Mouse (Mus musculus): ENCODE results near the gene Plxnc1. TPM values are rescaled to one million over a fixed set of nuclear protein-coding genes. Genes with fewer than 3 reads are reported as not detected.
A peak's percentile ranks its signal among the peaks of the same experiment; 100 is the strongest.

Plxnc1 gene
- polyA plus RNA-seq, 1 experiment from 2014 or later, result 3.9 TPM

DNA sequence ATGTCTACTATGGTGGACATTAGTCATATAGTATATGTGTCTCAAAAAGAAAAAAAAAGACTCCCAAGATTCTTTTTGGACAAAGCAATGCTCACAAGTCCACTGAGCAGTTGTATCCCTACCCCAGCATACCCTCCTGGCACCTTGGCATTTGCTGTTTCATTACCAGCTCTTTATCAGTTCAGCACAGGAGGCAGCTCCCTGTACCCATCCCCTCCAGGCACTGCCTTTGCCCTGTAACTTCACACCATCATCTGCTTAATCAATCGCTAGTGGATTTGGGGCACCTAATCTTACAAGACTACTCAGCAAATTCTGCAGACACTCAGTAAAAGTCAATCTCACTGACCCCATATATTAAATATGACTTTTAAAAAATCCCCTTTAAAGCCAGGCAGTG, 32.1 kb downstream of the Plxnc1 start:
- Histone ChIP-seq H3K36me3 (ENCODE audit: control insufficient read depth, insufficient read depth, low read length) (no peaks in the 10 kb centered on the region), H3K4me3 (ENCODE audit: low read length) (no peak overlapping the region), H3K9ac (ENCODE audit: low read depth, low read length) (no peak overlapping the region), H3K9me3 (ENCODE audit: control insufficient read depth, low read length) (no peaks in the 10 kb centered on the region), H3K27me3 (ENCODE audit: control insufficient read depth, insufficient read depth, low read length) (no peaks in the 10 kb centered on the region), H3K27ac (ENCODE audit: low read depth, low read length) (no peak overlapping the region), H3K4me1 (ENCODE audit: control insufficient read depth, insufficient read depth, low read length) (no peaks in the 10 kb centered on the region), H3K4me2 (replicated peaks; ENCODE audit: low read depth, low read length) (no peak overlapping the region)
- no peak for ATAC-seq (ENCODE audit: low FRiP score, low TSS enrichment)
- 93% methylated on average over 1 of the region's 1 CpGs for WGBS

DNA sequence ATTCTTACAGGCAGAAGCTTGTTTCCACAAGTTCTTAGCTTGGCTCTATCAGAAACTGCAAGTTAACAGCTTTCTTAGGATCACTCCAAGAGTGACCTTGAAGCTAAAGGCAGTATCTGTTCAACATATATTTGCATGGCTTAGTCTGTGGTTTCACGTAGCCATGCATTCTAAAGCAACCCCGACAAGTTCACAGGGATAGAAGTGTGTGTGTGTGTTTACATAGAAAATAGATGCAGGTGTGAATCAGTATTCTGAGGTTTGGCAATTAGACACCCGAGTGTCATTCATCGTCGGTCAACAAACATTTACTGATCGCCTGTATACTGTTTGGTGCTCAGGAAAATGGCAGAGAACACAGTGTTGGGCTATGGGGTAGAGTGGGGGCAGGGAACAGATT, 33.5 kb downstream of the Plxnc1 start:
- Histone ChIP-seq H3K9me3 (ENCODE audit: control insufficient read depth, low read length) (no peaks in the 10 kb centered on the region), H3K4me1 (ENCODE audit: control insufficient read depth, insufficient read depth, low read length) (no peaks in the 10 kb centered on the region), H3K4me3 (ENCODE audit: low read length) (no peak overlapping the region), H3K27ac (ENCODE audit: low read depth, low read length) (no peak overlapping the region), H3K9ac (ENCODE audit: low read depth, low read length) (no peak overlapping the region), H3K27me3 (ENCODE audit: control insufficient read depth, insufficient read depth, low read length) (no peaks in the 10 kb centered on the region), H3K36me3 (ENCODE audit: control insufficient read depth, insufficient read depth, low read length) (no peaks in the 10 kb centered on the region), H3K4me2 (replicated peaks; ENCODE audit: low read depth, low read length) (no peak overlapping the region)
- 86% methylated on average over 6 of the region's 6 CpGs for WGBS
- ATAC-seq (ENCODE audit: low FRiP score, low TSS enrichment), result no peak

DNA sequence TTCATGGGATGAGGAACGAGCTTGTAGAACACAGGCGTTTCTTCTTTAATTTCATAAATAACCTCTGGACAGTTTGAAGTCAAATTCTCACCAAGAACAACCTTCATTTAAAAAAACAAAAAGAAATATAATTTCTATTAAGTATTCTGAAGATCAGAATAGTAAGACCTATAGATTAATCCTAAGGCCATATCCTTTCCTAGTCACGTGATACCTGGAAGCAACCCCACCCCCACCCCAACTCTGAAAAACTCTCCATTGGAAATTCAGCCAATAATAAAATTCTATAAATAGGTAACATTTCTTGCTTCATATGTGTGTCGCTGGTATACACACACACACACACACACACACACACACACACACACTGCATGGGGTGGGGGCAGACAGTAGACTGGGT, 34.1 kb downstream of the Plxnc1 start:
- WGBS, result 93% methylated on average over 4 of the region's 4 CpGs
- no peak overlapping the region for H3K4me3 ChIP-seq (ENCODE audit: low read length)

DNA sequence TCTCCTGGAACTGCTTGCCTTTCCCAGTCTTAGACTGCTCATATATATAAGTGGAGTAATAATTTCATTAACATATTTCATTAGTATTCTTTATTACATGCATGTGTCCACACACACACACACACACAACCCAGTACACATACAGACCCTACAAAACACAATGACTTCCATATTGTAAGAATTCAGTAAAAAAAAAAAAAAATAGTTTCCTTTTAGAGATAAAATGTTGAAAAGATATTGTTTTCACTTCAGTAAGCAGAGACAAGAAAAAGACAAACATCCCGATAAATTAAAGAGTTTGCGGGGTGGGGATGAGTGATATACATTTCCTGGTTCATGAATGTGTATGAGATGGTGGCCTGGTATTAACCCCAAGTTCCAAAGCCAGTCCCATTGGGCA, 34.8 kb downstream of the Plxnc1 start:
- Histone ChIP-seq H3K4me2 (replicated peaks; ENCODE audit: low read depth, low read length) (no peak overlapping the region), H3K27me3 (ENCODE audit: control insufficient read depth, insufficient read depth, low read length) (no peaks in the 10 kb centered on the region), H3K27ac (ENCODE audit: low read depth, low read length) (no peak overlapping the region), H3K4me1 (ENCODE audit: control insufficient read depth, insufficient read depth, low read length) (peaks cover 4% of the 10 kb centered on the region; the same call in 1 of the 2 replicates), H3K36me3 (ENCODE audit: control insufficient read depth, insufficient read depth, low read length) (no peaks in the 10 kb centered on the region), H3K9ac (ENCODE audit: low read depth, low read length) (no peak overlapping the region), H3K4me3 (ENCODE audit: low read length) (no peak overlapping the region), H3K9me3 (ENCODE audit: control insufficient read depth, low read length) (no peaks in the 10 kb centered on the region)
- 82% methylated on average over 2 of the region's 2 CpGs for WGBS
- ATAC-seq (ENCODE audit: low FRiP score, low TSS enrichment), result no peak

More for the DNA sequence above, 34.1 kb downstream of the Plxnc1 start:
- H3K36me3 ChIP-seq (ENCODE audit: control insufficient read depth, insufficient read depth, low read length), result no peaks in the 10 kb centered on the region
- no peak overlapping the region for H3K27ac ChIP-seq (ENCODE audit: low read depth, low read length)
- H3K9ac ChIP-seq (ENCODE audit: low read depth, low read length), result no peak overlapping the region
- no peak for ATAC-seq (ENCODE audit: low FRiP score, low TSS enrichment)
- H3K4me2 ChIP-seq (replicated peaks; ENCODE audit: low read depth, low read length), result no peak overlapping the region
- H3K4me1 ChIP-seq (ENCODE audit: control insufficient read depth, insufficient read depth, low read length), result peaks cover 3% of the 10 kb centered on the region; the same call in 1 of the 2 replicates
- no peaks in the 10 kb centered on the region for H3K9me3 ChIP-seq (ENCODE audit: control insufficient read depth, low read length)
- H3K27me3 ChIP-seq (ENCODE audit: control insufficient read depth, insufficient read depth, low read length), result no peaks in the 10 kb centered on the region

DNA sequence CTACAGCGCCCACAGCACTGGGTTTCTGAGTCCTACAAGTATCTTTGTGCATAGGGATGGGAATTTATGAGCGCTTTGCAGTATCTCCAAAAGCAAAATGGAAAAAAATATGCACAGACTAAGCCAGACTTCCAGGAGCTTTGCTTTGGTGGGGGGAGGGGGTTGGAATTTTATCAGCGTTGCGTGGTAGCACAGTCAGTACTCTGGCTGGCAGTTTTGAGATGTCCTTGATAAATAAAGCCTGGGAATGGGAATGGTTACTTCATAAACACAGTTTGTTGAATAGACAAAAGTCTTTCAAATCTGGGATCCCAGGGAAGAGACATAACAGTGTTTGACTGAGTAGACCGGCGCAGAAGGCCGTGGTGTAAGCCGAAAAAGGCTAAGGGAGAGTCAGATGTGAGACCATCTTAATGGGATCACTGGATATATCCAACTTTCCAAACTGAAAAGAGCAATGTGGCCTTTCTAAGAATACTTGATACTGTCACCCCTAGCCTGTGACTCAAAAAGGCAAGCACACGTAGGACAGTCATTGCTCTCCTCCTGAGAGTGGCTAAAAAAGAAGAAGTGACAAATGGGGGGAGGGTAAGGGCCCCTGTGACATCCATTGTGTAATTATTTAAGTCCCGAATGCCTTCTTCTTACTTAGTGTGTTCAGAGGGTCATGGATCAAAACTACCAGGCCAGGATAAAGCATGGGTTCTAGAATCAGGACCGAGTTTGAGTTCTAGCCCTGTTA, 35.5 kb downstream of the Plxnc1 start:
- no peaks in the 10 kb centered on the region for H3K9me3 ChIP-seq (ENCODE audit: control insufficient read depth, low read length)
- 93% methylated on average over 11 of the region's 11 CpGs for WGBS
- H3K4me1 ChIP-seq (ENCODE audit: control insufficient read depth, insufficient read depth, low read length), result peaks cover 4% of the 10 kb centered on the region; the same call in 1 of the 2 replicates
- no peak for ATAC-seq (ENCODE audit: low FRiP score, low TSS enrichment)
- H3K36me3 ChIP-seq (ENCODE audit: control insufficient read depth, insufficient read depth, low read length), result no peaks in the 10 kb centered on the region
- no peak overlapping the region for H3K4me2 ChIP-seq (replicated peaks; ENCODE audit: low read depth, low read length)
- H3K27me3 ChIP-seq (ENCODE audit: control insufficient read depth, insufficient read depth, low read length), result no peaks in the 10 kb centered on the region
- no peak overlapping the region for H3K27ac ChIP-seq (ENCODE audit: low read depth, low read length)
- H3K4me3 ChIP-seq (ENCODE audit: low read length), result no peak overlapping the region
- H3K9ac ChIP-seq (ENCODE audit: low read depth, low read length), result no peak overlapping the region

DNA sequence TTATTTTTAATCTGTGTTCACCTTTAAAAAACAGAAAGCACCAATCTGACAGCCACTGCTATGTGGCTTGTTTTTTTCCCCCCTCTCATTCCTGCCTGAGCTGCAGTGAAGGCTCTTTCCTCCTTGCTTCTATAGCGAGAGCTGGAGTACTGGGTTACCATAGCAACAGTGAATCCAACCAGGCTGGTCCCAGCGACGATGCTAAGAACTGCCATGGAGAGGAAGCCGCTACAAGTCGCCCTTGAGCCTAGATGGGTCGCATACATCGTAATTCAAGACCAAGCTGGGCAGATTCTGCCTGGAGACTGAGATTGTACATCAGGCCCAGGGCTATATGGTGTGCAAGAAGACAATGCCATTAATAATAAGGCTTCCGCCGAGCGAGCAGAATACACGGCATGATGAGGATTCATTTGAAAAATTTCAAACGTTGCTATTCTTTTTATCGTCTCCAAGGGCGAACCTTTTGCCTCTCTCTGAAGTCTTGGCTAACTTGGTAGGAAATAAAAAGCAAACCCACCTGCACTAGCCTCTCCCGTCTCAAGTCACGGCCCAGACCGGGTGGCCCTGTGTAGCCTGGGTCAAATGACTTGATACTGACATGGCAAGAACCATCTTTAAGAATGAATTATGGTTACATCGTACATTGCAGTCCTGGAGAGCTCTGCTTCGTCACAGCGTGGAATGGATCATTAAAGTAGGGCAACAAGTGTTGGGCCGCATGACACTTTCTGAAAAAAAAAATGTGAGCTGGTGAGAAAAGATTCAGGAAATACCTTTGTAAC, 38.8 kb downstream of the Plxnc1 start:
- peaks cover 4% of the 10 kb centered on the region; the same call in 1 of the 2 replicates for H3K4me1 ChIP-seq (ENCODE audit: control insufficient read depth, insufficient read depth, low read length)
- 23% methylated on average over 21 of the region's 21 CpGs for WGBS
- H3K4me3 ChIP-seq (ENCODE audit: low read length), result no peak overlapping the region
- peak; percentile 75; the same call in 1 of the 2 replicates for ATAC-seq (ENCODE audit: low FRiP score, low TSS enrichment)
- H3K4me2 ChIP-seq (replicated peaks; ENCODE audit: low read depth, low read length), result no peak overlapping the region
- H3K27ac ChIP-seq (ENCODE audit: low read depth, low read length), result no peak overlapping the region
- no peaks in the 10 kb centered on the region for H3K9me3 ChIP-seq (ENCODE audit: control insufficient read depth, low read length)
- H3K27me3 ChIP-seq (ENCODE audit: control insufficient read depth, insufficient read depth, low read length), result no peaks in the 10 kb centered on the region
- H3K9ac ChIP-seq (ENCODE audit: low read depth, low read length), result no peak overlapping the region
- no peaks in the 10 kb centered on the region for H3K36me3 ChIP-seq (ENCODE audit: control insufficient read depth, insufficient read depth, low read length)

DNA sequence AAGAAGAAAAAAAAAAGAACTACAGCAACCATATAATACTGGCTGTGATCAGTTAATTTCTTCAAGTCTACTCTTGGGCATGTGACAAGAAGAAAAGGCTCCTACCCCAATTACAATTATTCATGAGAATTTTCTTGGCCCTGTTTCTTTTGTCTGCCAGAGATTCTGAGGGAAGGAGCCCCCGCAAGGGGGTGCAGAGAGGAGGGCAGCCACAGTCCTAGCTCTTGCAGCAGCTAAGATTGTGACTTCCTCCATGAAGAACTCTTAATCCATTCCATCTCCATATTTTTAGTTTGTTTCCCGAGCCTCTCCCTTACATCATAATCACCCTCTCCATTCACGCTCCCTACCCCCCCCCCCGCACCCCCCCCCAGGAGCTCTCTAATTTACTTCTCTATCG, 39.4 kb downstream of the Plxnc1 start:
- H3K27ac ChIP-seq (ENCODE audit: low read depth, low read length), result no peak overlapping the region
- peaks cover 4% of the 10 kb centered on the region; the same call in 1 of the 2 replicates for H3K4me1 ChIP-seq (ENCODE audit: control insufficient read depth, insufficient read depth, low read length)
- H3K4me2 ChIP-seq (replicated peaks; ENCODE audit: low read depth, low read length), result no peak overlapping the region
- H3K36me3 ChIP-seq (ENCODE audit: control insufficient read depth, insufficient read depth, low read length), result no peaks in the 10 kb centered on the region
- H3K9ac ChIP-seq (ENCODE audit: low read depth, low read length), result no peak overlapping the region
- no peaks in the 10 kb centered on the region for H3K27me3 ChIP-seq (ENCODE audit: control insufficient read depth, insufficient read depth, low read length)
- no peak for ATAC-seq (ENCODE audit: low FRiP score, low TSS enrichment)
- H3K4me3 ChIP-seq (ENCODE audit: low read length), result no peak overlapping the region
- no peaks in the 10 kb centered on the region for H3K9me3 ChIP-seq (ENCODE audit: control insufficient read depth, low read length)
- WGBS, result 54% methylated on average over 5 of the region's 5 CpGs

DNA sequence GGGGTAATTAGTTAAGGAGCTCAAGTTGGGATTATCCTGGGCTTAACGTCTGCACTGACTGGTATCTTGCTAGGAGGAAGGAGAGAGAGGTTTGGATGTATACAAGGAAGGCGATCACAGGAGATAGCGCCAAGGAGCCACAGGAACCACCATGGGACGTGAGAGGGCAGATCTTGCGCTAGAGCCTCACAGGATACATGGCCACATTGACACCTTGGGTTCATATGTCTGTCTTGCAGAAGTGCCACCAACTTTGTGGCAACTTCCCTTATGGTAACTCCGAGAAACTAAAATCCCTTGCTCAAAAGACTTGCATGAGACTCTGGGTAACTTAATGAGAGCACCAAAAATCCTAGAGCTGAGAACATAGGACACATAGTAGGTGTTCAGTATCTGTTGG, 47.7 kb downstream of the Plxnc1 start:
- ATAC-seq (ENCODE audit: low FRiP score, low TSS enrichment), result no peak
- H3K9ac ChIP-seq (ENCODE audit: low read depth, low read length), result no peak overlapping the region
- H3K4me1 ChIP-seq (ENCODE audit: control insufficient read depth, insufficient read depth, low read length), result no peaks in the 10 kb centered on the region
- WGBS, result 84% methylated on average over 6 of the region's 6 CpGs
- H3K4me3 ChIP-seq (ENCODE audit: low read length), result no peak overlapping the region
- H3K27ac ChIP-seq (ENCODE audit: low read depth, low read length), result no peak overlapping the region
- no peaks in the 10 kb centered on the region for H3K27me3 ChIP-seq (ENCODE audit: control insufficient read depth, insufficient read depth, low read length)
- no peaks in the 10 kb centered on the region for H3K9me3 ChIP-seq (ENCODE audit: control insufficient read depth, low read length)
- H3K36me3 ChIP-seq (ENCODE audit: control insufficient read depth, insufficient read depth, low read length), result no peaks in the 10 kb centered on the region
- H3K4me2 ChIP-seq (replicated peaks; ENCODE audit: low read depth, low read length), result no peak overlapping the region

DNA sequence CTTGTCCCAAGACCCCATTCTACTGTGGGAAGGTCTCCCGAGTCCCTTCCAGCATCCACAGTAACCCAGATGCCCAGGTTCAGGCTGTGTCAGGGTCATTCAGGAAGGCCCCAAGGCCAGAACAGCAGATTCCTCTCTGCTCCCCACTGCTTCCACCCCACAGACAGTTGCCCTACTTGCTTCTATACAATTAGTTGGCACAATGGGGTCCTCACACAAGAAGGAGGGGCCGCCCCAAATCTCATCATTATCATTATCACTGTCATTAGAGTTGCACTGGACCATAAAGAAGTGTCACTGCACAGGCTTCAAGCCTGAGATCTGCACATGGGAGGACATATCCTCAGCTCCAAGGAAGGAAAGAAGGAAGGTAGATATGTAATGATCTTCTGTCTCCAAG, 48.3 kb downstream of the Plxnc1 start:
- H3K27me3 ChIP-seq (ENCODE audit: control insufficient read depth, insufficient read depth, low read length), result no peaks in the 10 kb centered on the region
- H3K27ac ChIP-seq (ENCODE audit: low read depth, low read length), result no peak overlapping the region
- 80% methylated on average over 2 of the region's 2 CpGs for WGBS
- H3K36me3 ChIP-seq (ENCODE audit: control insufficient read depth, insufficient read depth, low read length), result no peaks in the 10 kb centered on the region
- H3K4me3 ChIP-seq (ENCODE audit: low read length), result no peak overlapping the region
- H3K9ac ChIP-seq (ENCODE audit: low read depth, low read length), result no peak overlapping the region
- H3K4me1 ChIP-seq (ENCODE audit: control insufficient read depth, insufficient read depth, low read length), result no peaks in the 10 kb centered on the region
- ATAC-seq (ENCODE audit: low FRiP score, low TSS enrichment), result no peak
- no peak overlapping the region for H3K4me2 ChIP-seq (replicated peaks; ENCODE audit: low read depth, low read length)
- no peaks in the 10 kb centered on the region for H3K9me3 ChIP-seq (ENCODE audit: control insufficient read depth, low read length)

Data from kidney, embryonic 14.5 days (tissue).